Mouse (Mus musculus): ENCODE measurements around the gene Vkorc1l1. TPM values are rescaled to one million over a fixed set of nuclear protein-coding genes. Genes with fewer than 3 reads are reported as not detected.

Vkorc1l1 gene
- total and polyA plus RNA-seq, 2 experiments from 2014 or later, result 22.0 to 52.8 TPM

- Histone ChIP-seq H3K27ac (ENCODE audit: low read depth, low read length) (no peak overlapping the region), H3K36me3 (ENCODE audit: insufficient read depth) (no peaks in the 10 kb centered on the region), H3K4me1 (ENCODE audit: insufficient read depth) (peaks cover 9% of the 10 kb centered on the region; the same call in 1 of the 2 replicates), H3K9ac (no peak overlapping the region), H3K9me3 (ENCODE audit: low read length) (no peaks in the 10 kb centered on the region), H3K4me2 (ENCODE audit: low read depth) (peak overlapping the region; percentile 90; the same call in 1 of the 2 replicates), H3K27me3 (ENCODE audit: insufficient read depth, low read length) (no peaks in the 10 kb centered on the region), H3K4me3 (ENCODE audit: low read depth, low read length) (no peak overlapping the region)
- 77% methylated on average over 5 of the region's 5 CpGs for WGBS
- ATAC-seq (no peak), DNase-seq (no peak)
- no peak for TF ChIP-seq CTCF (IDR thresholded peaks at IDR 0.05; ENCODE audit: low read depth)
Measured at GRCm38 (mm10) chr5:130001356-130001987, 59.7 kb downstream of the Vkorc1l1 start.

- 2% methylated on average over 39 of the region's 39 CpGs for WGBS
- no peaks in the 10 kb centered on the region for H3K9me3 ChIP-seq (ENCODE audit: low read length)
- TF ChIP-seq CTCF (IDR thresholded peaks at IDR 0.05; ENCODE audit: low read depth), result no peak
- H3K27ac ChIP-seq (ENCODE audit: low read depth, low read length), result 0 out of 2 replicates have a peak within 1 kb of the TSS, but pooled peaks have one; percentile 23
- H3K4me2 ChIP-seq (ENCODE audit: low read depth), result peak within 1 kb of the TSS; percentile 90
- DNase-seq (peak; percentile 68), ATAC-seq (peak; percentile 89)
- peak within 1 kb of the TSS; percentile 69 for H3K9ac ChIP-seq
- no peaks in the 10 kb centered on the region for H3K27me3 ChIP-seq (ENCODE audit: insufficient read depth, low read length)
- no peaks in the 10 kb centered on the region for H3K36me3 ChIP-seq (ENCODE audit: insufficient read depth)
- peaks cover 9% of the 10 kb centered on the region; the same call in 1 of the 2 replicates for H3K4me1 ChIP-seq (ENCODE audit: insufficient read depth)
- H3K4me3 ChIP-seq (ENCODE audit: low read depth, low read length), result peak within 1 kb of the TSS; percentile 60
Measured at GRCm38 (mm10) chr5:130002301-130003146, 60.8 kb downstream of the Vkorc1l1 start, which contains the start of gene Gusb. Gene Gusb (minus strand): TSS chr5:130003049.

GRCm38 (mm10) chr5:130003229-130003628 is 61.5 kb downstream of the Vkorc1l1 start:
- Histone ChIP-seq H3K27ac (ENCODE audit: low read depth, low read length) (no peak overlapping the region), H3K4me1 (ENCODE audit: insufficient read depth) (peaks cover 9% of the 10 kb centered on the region; the same call in 1 of the 2 replicates), H3K4me2 (ENCODE audit: low read depth) (peak overlapping the region; percentile 90), H3K4me3 (ENCODE audit: low read depth, low read length) (peak overlapping the region; percentile 60; the same call in 1 of the 2 replicates), H3K27me3 (ENCODE audit: insufficient read depth, low read length) (no peaks in the 10 kb centered on the region), H3K9me3 (ENCODE audit: low read length) (no peaks in the 10 kb centered on the region), H3K9ac (0 out of 2 replicates have a peak overlapping the region, but pooled peaks have one; percentile 69), H3K36me3 (ENCODE audit: insufficient read depth) (no peaks in the 10 kb centered on the region)
- ATAC-seq, result no peak
- WGBS, result 79% methylated on average over 7 of the region's 7 CpGs
- DNase-seq, result no peak
- TF ChIP-seq CTCF (IDR thresholded peaks at IDR 0.05; ENCODE audit: low read depth), result no peak

GRCm38 (mm10) chr5:130007344-130007743 is 65.6 kb downstream of the Vkorc1l1 start:
- H3K4me2 ChIP-seq (ENCODE audit: low read depth), result no peak overlapping the region
- H3K9ac ChIP-seq, result no peak overlapping the region
- no peak for ATAC-seq
- no peak overlapping the region for H3K27ac ChIP-seq (ENCODE audit: low read depth, low read length)
- no peaks in the 10 kb centered on the region for H3K27me3 ChIP-seq (ENCODE audit: insufficient read depth, low read length)
- H3K36me3 ChIP-seq (ENCODE audit: insufficient read depth), result peaks cover 5% of the 10 kb centered on the region; the same call in 1 of the 2 replicates
- no peaks in the 10 kb centered on the region for H3K9me3 ChIP-seq (ENCODE audit: low read length)
- 0 out of 2 replicates have a peak, but pooled peaks cover 3% of the 10 kb centered on the region for H3K4me1 ChIP-seq (ENCODE audit: insufficient read depth)
- peak; percentile 29 for TF ChIP-seq CTCF (IDR thresholded peaks at IDR 0.05; ENCODE audit: low read depth)
- H3K4me3 ChIP-seq (ENCODE audit: low read depth, low read length), result no peak overlapping the region
- DNase-seq, result no peak
- 96% methylated on average over 1 of the region's 1 CpGs for WGBS

GRCm38 (mm10) chr5:130008034-130008590 is 66.3 kb downstream of the Vkorc1l1 start:
- no peak overlapping the region for H3K4me3 ChIP-seq (ENCODE audit: low read depth, low read length)
- TF ChIP-seq CTCF (IDR thresholded peaks at IDR 0.05; ENCODE audit: low read depth), result no peak
- H3K9ac ChIP-seq, result no peak overlapping the region
- WGBS, result 80% methylated on average over 6 of the region's 6 CpGs
- ATAC-seq (no peak), DNase-seq (no peak)
- no peak overlapping the region for H3K4me2 ChIP-seq (ENCODE audit: low read depth)
- H3K27ac ChIP-seq (ENCODE audit: low read depth, low read length), result no peak overlapping the region
- no peaks in the 10 kb centered on the region for H3K9me3 ChIP-seq (ENCODE audit: low read length)
- no peaks in the 10 kb centered on the region for H3K27me3 ChIP-seq (ENCODE audit: insufficient read depth, low read length)
- H3K4me1 ChIP-seq (ENCODE audit: insufficient read depth), result no peaks in the 10 kb centered on the region
- H3K36me3 ChIP-seq (ENCODE audit: insufficient read depth), result peaks cover 5% of the 10 kb centered on the region; the same call in 1 of the 2 replicates

- no peak for ATAC-seq
- TF ChIP-seq CTCF (IDR thresholded peaks at IDR 0.05; ENCODE audit: low read depth), result no peak
- H3K9me3 ChIP-seq (ENCODE audit: low read length), result no peaks in the 10 kb centered on the region
- no peak overlapping the region for H3K9ac ChIP-seq
- WGBS, result 93% methylated on average over 4 of the region's 4 CpGs
- no peak overlapping the region for H3K4me2 ChIP-seq (ENCODE audit: low read depth)
- peaks cover 5% of the 10 kb centered on the region; the same call in 1 of the 2 replicates for H3K36me3 ChIP-seq (ENCODE audit: insufficient read depth)
- no peak overlapping the region for H3K4me3 ChIP-seq (ENCODE audit: low read depth, low read length)
- DNase-seq, result no peak
- no peaks in the 10 kb centered on the region for H3K27me3 ChIP-seq (ENCODE audit: insufficient read depth, low read length)
- H3K4me1 ChIP-seq (ENCODE audit: insufficient read depth), result no peaks in the 10 kb centered on the region
- no peak overlapping the region for H3K27ac ChIP-seq (ENCODE audit: low read depth, low read length)
Measured at GRCm38 (mm10) chr5:130009784-130010183, 68.0 kb downstream of the Vkorc1l1 start.
